Mouse (Mus musculus) ovary, postnatal 14 days (tissue): ENCODE results near the gene Samd15.

ENCODE experiments used
- DNase-seq: peaks from one replicate; pipeline ENCODE4 v3.0.0; 2022; ENCODE audit warnings: low spot score

Samd15 gene

DNA sequence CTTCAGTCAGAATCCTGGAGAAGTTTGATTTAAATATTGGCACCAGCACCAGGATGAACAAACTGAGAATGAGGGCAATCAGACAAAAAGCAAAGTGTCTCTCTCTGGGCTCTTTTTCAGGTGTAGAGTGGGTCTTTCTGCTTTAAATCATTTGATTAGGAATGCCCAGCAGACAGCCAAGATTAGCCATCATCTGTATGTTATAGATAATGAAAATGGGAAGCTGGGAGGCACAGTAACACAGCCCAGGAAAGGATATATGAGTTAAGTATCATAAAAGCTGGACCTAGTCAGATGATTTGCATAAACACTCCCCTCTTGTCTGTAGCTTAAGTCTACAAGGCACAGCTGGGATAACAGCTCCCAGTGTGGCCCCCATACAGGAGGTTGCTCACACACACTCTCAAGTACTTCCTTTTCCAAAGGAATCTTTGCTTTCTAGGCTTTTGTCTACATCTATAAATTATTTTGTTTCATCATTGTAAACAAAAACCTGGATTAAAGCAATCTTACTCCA is 30.9 kb downstream of the Samd15 start:
- DNase-seq: no peak

GRCm38 (mm10) chr12:87236882-87237483 is 37.5 kb downstream of the Samd15 start:
- no peak for DNase-seq

DNA sequence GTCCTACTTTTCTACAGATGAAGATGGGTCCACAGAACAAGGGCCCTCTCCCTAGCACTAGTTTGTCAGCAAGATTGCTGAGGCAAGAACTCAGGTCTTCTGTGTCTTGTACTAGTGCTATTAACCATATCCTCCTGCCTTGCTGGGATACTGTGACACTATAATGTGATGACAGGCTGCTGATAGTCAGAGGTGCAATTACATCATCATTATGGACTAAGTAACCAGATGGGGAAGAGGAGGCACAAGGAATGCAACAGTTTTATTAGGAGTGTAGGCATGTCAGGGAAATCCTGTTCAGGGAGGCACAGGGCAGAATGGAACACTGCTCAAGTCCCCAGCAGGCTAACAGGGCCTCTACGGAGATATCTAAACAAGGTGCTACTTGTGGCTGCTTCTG is 39.1 kb downstream of the Samd15 start, which contains the start of gene Noxred1:
Gene Noxred1 (minus strand): TSS at position 101 of the 400 bp plus-strand sequence.
- DNase-seq: no peak

- DNase-seq: no peak
Measured at GRCm38 (mm10) chr12:87250161-87250560, 50.6 kb downstream of the Samd15 start.

GRCm38 (mm10) chr12:87253878-87254277 is 54.4 kb downstream of the Samd15 start:
- DNase-seq: no peak

GRCm38 (mm10) chr12:87256629-87257028 is 57.1 kb downstream of the Samd15 start:
- no peak for DNase-seq

DNA sequence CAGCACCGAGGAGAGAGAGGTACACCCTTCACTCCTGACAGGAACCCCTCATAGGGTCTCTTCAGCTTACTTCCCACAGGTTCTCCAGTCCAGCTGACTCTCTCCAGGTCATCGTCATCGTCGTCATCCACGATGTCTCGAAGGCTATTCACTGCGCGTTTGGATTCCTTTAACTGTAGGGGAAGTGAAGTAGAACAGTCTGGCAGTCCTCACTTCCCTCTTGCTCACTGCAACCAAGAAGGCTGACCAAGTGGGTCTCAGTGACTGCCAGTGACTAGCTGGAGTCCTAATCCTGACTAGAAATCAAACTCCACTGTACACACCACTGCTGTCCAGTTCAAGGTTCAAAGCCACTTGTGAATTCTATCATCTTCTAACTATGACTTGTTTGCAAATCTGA is 61.0 kb downstream of the Samd15 start:
- DNase-seq: no peak
